Mouse (Mus musculus) liver, embryonic 14.5 days (tissue): Measurements from ENCODE around the gene Pml.

ENCODE experiments used
- CTCF ChIP-seq: IDR thresholded peaks from 2 replicates; pipeline ENCODE4 v1.5.1; 2016; ENCODE audit warnings: antibody characterized with exemption, low read depth, control low read depth
- EP300 ChIP-seq: IDR thresholded peaks from 2 replicates; pipeline ENCODE4 v1.6.1; 2016; ENCODE audit warnings: antibody characterized with exemption, low read depth

GRCm38 (mm10) chr9:58206013-58206412 lies 43.6 kb downstream of the Pml start:
- TF ChIP-seq CTCF (no peak), EP300 (no peak)
